28 mouse cellular contexts compared by ENCODE assay signal in genomic region chr2:83695345-83696247, GRCm38 (mm10). TPM values are rescaled to one million over a fixed set of nuclear protein-coding genes. Genes with fewer than 3 reads are reported as not detected.
DNase-seq lines count a peak whose midpoint lies in the region; ATAC-seq and TF ChIP-seq lines count a peak whose summit lies in the region.
"Had no signal": no experiment of that assay in that cellular context is flagged by ENCODE, and none has a peak within 500 bp of the region (broad histone marks: within the 10 kb centered on the region; RNA-seq: fewer than 3 reads in every experiment).

No protein-coding gene starts in this region.

- peak overlapping the region; percentile 34 to 54 (median 50) for H3K4me3 ChIP-seq in CH12.LX (replicated peaks in 1 of 3; ENCODE audit: low read depth in 2 of 3, low read length in 2 of 3, poor library complexity in 1 of 3)
- no peak overlapping the region for H3K4me3 ChIP-seq in kidney, embryonic 16.5 days (ENCODE audit: low read length)
- H3K4me3 ChIP-seq: embryonic facial prominence, embryonic 10.5 days; embryonic facial prominence, embryonic 13.5 days; erythroblast, embryonic 14.5 days; forebrain, embryonic 12.5 days; forebrain, embryonic 15.5 days; hindbrain, embryonic 10.5 days; hindbrain, embryonic 13.5 days had no signal

- no peaks in the 10 kb centered on the region for H3K27me3 ChIP-seq in CH12.LX (replicated peaks)
- no peaks in the 10 kb centered on the region for H3K27me3 ChIP-seq in kidney, embryonic 16.5 days (ENCODE audit: insufficient read depth, low read length)
- H3K27me3 ChIP-seq: embryonic facial prominence, embryonic 13.5 days; forebrain, embryonic 12.5 days; forebrain, embryonic 15.5 days; hindbrain, embryonic 13.5 days; Patski had no signal

- H3K9ac ChIP-seq in CH12.LX (ENCODE audit: insufficient read depth, low read depth), result peak overlapping the region; percentile 83
- H3K9ac ChIP-seq in kidney, embryonic 16.5 days (replicated peaks; ENCODE audit: low read length), result no peak overlapping the region
- H3K9ac ChIP-seq: embryonic facial prominence, embryonic 13.5 days; forebrain, embryonic 12.5 days; forebrain, embryonic 15.5 days; hindbrain, embryonic 13.5 days had no signal

- H3K79me2 ChIP-seq in CH12.LX (replicated peaks; ENCODE audit: control insufficient read depth, extremely low read depth, insufficient read depth, poor library complexity, severe bottlenecking), result no peaks in the 10 kb centered on the region

- peaks cover 13 to 49% of the 10 kb centered on the region in 2 experiments for H3K4me1 ChIP-seq in CH12.LX (ENCODE audit: control insufficient read depth in 1 of 2, insufficient read depth in 2 of 2)
- H3K4me1 ChIP-seq in kidney, embryonic 16.5 days (ENCODE audit: insufficient read depth, low read length), result peaks cover 11% of the 10 kb centered on the region
- H3K4me1 ChIP-seq: embryonic facial prominence, embryonic 13.5 days; forebrain, embryonic 15.5 days had no signal

- 74% methylated on average over 11 of the region's 11 CpGs for WGBS in kidney, embryonic 16.5 days

- TF ChIP-seq POLR2A in CH12.LX (IDR thresholded peaks at IDR 0.05; ENCODE audit: low read depth, low read length), result peak; percentile 36; the same call in 1 of the 2 replicates

- dilution Hi-C loops in CH12.LX (cut with MboI; ENCODE audit: extremely low pct_ligation_motif_present, extremely low pct_unique_long_range_greater_than_20kb, low sequenced_read_pairs), result no loop called here

- in situ Hi-C loops in CH12.LX (cut with MboI; ENCODE audit: low pct_ligation_motif_present, low pct_unique_long_range_greater_than_20kb, low sequenced_read_pairs), result no loop called here

- DNase-seq in CD4-positive, CD25-positive, alpha-beta regulatory T cell, adult 2 months (ENCODE audit: low read depth, low spot score), result peak; percentile 63
- DNase-seq in CH12.LX (ENCODE audit: extremely low read depth), result peak; percentile 53
- DNase-seq in kidney, postnatal 36 days, result no peak
- DNase-seq in adrenal gland, adult 8-10 months, result no peak
- DNase-seq: adrenal gland, postnatal 10 days; adrenal gland, postnatal 36 days; B cell, adult 2 months; cerebellum, adult 18-20 months; cerebellum, adult 9-10 months; cerebellum, postnatal 14 days; gastrocnemius, postnatal 10 days; gastrocnemius, postnatal 36 days; heart, postnatal 36 days; kidney, adult 2 months had no signal

- peaks cover 0 to 7% of the 10 kb centered on the region in 2 experiments for H3K36me3 ChIP-seq in CH12.LX (replicated peaks in 1 of 2; ENCODE audit: control insufficient read depth in 1 of 2, insufficient read depth in 1 of 2, low read length in 1 of 2)
- H3K36me3 ChIP-seq in kidney, embryonic 16.5 days (ENCODE audit: insufficient read depth, low read length), result no peaks in the 10 kb centered on the region
- H3K36me3 ChIP-seq: embryonic facial prominence, embryonic 10.5 days; embryonic facial prominence, embryonic 13.5 days; forebrain, embryonic 12.5 days; forebrain, embryonic 15.5 days; G1E; hindbrain, embryonic 10.5 days; hindbrain, embryonic 13.5 days had no signal

- no peak for TF ChIP-seq EP300 in CH12.LX (IDR thresholded peaks at IDR 0.05; ENCODE audit: low read length)

- TF ChIP-seq RAD21 in CH12.LX (IDR thresholded peaks at IDR 0.05; ENCODE audit: low read depth, low read length), result no peak

- no peaks in the 10 kb centered on the region for H3K9me3 ChIP-seq in CH12.LX (replicated peaks; ENCODE audit: low read length)
- H3K9me3 ChIP-seq in kidney, embryonic 16.5 days (ENCODE audit: low read length), result no peaks in the 10 kb centered on the region
- H3K9me3 ChIP-seq: embryonic facial prominence, embryonic 10.5 days; embryonic facial prominence, embryonic 13.5 days; forebrain, embryonic 12.5 days; forebrain, embryonic 15.5 days; G1E; hindbrain, embryonic 10.5 days; hindbrain, embryonic 13.5 days had no signal

- H3K27ac ChIP-seq in CH12.LX (ENCODE audit: insufficient read depth, low read depth), result peak overlapping the region; percentile 92
- no peak overlapping the region for H3K27ac ChIP-seq in kidney, embryonic 16.5 days (ENCODE audit: low read length)
- H3K27ac ChIP-seq: embryonic facial prominence, embryonic 10.5 days; embryonic facial prominence, embryonic 13.5 days; forebrain, embryonic 12.5 days; forebrain, embryonic 15.5 days; hindbrain, embryonic 10.5 days; hindbrain, embryonic 13.5 days had no signal

- H3K4me2 ChIP-seq in CH12.LX (ENCODE audit: insufficient read depth, low read depth, poor library complexity, severe bottlenecking), result peak overlapping the region; percentile 89
- H3K4me2 ChIP-seq in kidney, embryonic 16.5 days (replicated peaks; ENCODE audit: low read depth, low read length), result no peak overlapping the region
- H3K4me2 ChIP-seq: embryonic facial prominence, embryonic 13.5 days; forebrain, embryonic 12.5 days; forebrain, embryonic 15.5 days; heart, embryonic 11.5 days; hindbrain, embryonic 13.5 days had no signal

- TF ChIP-seq CTCF in CH12.LX (conservative IDR thresholded peaks at IDR 0.05 in 1 of 2, IDR thresholded peaks at IDR 0.05 in 1 of 2; ENCODE audit: low read depth in 2 of 2, low read length in 2 of 2), result no peak

- peak; percentile 77 for ATAC-seq in inflammation-experienced regulatory T-cells, adult 6 months
- no peak for ATAC-seq in kidney, embryonic 16.5 days (ENCODE audit: low FRiP score, low TSS enrichment)
- ATAC-seq: forebrain, embryonic 15.5 days; hindbrain, embryonic 16.5 days; intestine, postnatal 0 days; Patski had no signal

TF ChIP-seq in CH12.LX, 34 proteins besides CTCF, POLR2A, EP300 and RAD21 (continues in another document):
- TF ChIP-seq MEF2A (IDR thresholded peaks at IDR 0.05; ENCODE audit: borderline replicate concordance, low read depth, low read length) (peak; percentile 75; the same call in 1 of the 2 replicates), ETS1 (conservative IDR thresholded peaks at IDR 0.05; ENCODE audit: low read depth, low read length) (peak; percentile 53; the same call in 1 of the 2 replicates), MYC (IDR thresholded peaks at IDR 0.05; ENCODE audit: low read depth, low read length) (no peak), SMC3 (IDR thresholded peaks at IDR 0.05; ENCODE audit: low read depth, low read length) (no peak), TCF12 (IDR thresholded peaks at IDR 0.05; ENCODE audit: low read depth, low read length) (peak; percentile 37; the same call in 1 of the 2 replicates), JUND (conservative IDR thresholded peaks at IDR 0.05; ENCODE audit: low read depth, low read length) (no peak; the same call in 1 of the 2 replicates), CHD1 (IDR thresholded peaks at IDR 0.05; ENCODE audit: low read depth, low read length) (no peak), JUN (IDR thresholded peaks at IDR 0.05; ENCODE audit: insufficient read depth, low read depth, low read length) (peak; percentile 16; the same call in 1 of the 2 replicates), E2F4 (IDR thresholded peaks at IDR 0.05; ENCODE audit: insufficient replicate concordance, low read depth, low read length) (no peak), ZNF384 (IDR thresholded peaks at IDR 0.05; ENCODE audit: low read depth, low read length) (no peak), RCOR1 (conservative IDR thresholded peaks at IDR 0.05; ENCODE audit: low read depth, low read length) (no peak), USF2 (conservative IDR thresholded peaks at IDR 0.05; ENCODE audit: low read depth, low read length) (no peak), UBTF (IDR thresholded peaks at IDR 0.05; ENCODE audit: low read depth, low read length) (no peak), NELFE (IDR thresholded peaks at IDR 0.05; ENCODE audit: low read depth, low read length) (peak; percentile 47), KAT2A (IDR thresholded peaks at IDR 0.05; ENCODE audit: insufficient replicate concordance, low read length) (no peak), HCFC1 (IDR thresholded peaks at IDR 0.05; ENCODE audit: low read depth, low read length) (peak; percentile 33; the same call in 1 of the 2 replicates), MXI1 (IDR thresholded peaks at IDR 0.05; ENCODE audit: low read depth, low read length) (no peak), GABPA (IDR thresholded peaks at IDR 0.05; ENCODE audit: insufficient replicate concordance, low read depth, low read length) (no peak), ELF1 (IDR thresholded peaks at IDR 0.05; ENCODE audit: low read depth, low read length) (peak; percentile 72), ZC3H11A (IDR thresholded peaks at IDR 0.05; ENCODE audit: low read depth, low read length) (no peak), CHD2 (IDR thresholded peaks at IDR 0.05; ENCODE audit: low read length) (no peak; the same call in 1 of the 2 replicates), SIN3A (IDR thresholded peaks at IDR 0.05; ENCODE audit: low read length) (peak; percentile 10; the same call in 1 of the 2 replicates), ZMIZ1 (IDR thresholded peaks at IDR 0.05; ENCODE audit: low read depth, low read length) (no peak), PAX5 (IDR thresholded peaks at IDR 0.05; ENCODE audit: low read length) (no peak), NRF1 (IDR thresholded peaks at IDR 0.05; ENCODE audit: low read depth, low read length) (no peak), ZKSCAN1 (IDR thresholded peaks at IDR 0.05; ENCODE audit: borderline replicate concordance, low read depth, low read length) (no peak), USF1 (IDR thresholded peaks at IDR 0.05; ENCODE audit: low read depth, low read length) (no peak), MAZ (IDR thresholded peaks at IDR 0.05; ENCODE audit: low read depth, low read length) (no peak), TBP (conservative IDR thresholded peaks at IDR 0.05; ENCODE audit: low read depth, low read length) (0 out of 2 replicates have a peak, but pooled peaks have one; percentile 29), MAX (IDR thresholded peaks at IDR 0.05; ENCODE audit: low read length) (peak; percentile 24; the same call in 1 of the 2 replicates)

RNA-seq across cellular contexts. Expression of gene Itgav, which starts 28.6 kb away (rescaled TPM):
- total RNA-seq in CH12.LX (2012; rRNA removed), result 25.0 and 25.5 TPM in 2 replicates
- total RNA-seq in CH12.LX (2014; rRNA removed), result 16.2 and 16.7 TPM in 2 replicates
- 19.7 and 28.2 TPM in 2 replicates for polyA plus RNA-seq in CH12.LX (2012; ENCODE audit: insufficient read length, low read depth)
- polyA plus RNA-seq in inflammation-experienced regulatory T-cells, adult 6 months (2017; shearing (Covaris generic)), result 10 to 100 TPM; 63.4 to 80.2 (median 77.9) TPM
- polyA plus RNA-seq in kidney, embryonic 16.5 days (2015; fragmentation: Nextera tagmentation; extraction: Ambion mirVana), result 77.1 and 88.9 TPM in 2 replicates
- total RNA-seq in adrenal gland, adult 8-10 months (2022), result 100 to 1,000 TPM; 115 to 144 (median 126) TPM

RNA-seq across cellular contexts. Expression of gene Zc3h15, which starts 51.4 kb away (rescaled TPM):
- 172 and 176 TPM in 2 replicates for total RNA-seq in CH12.LX (2012; rRNA removed)
- 233 and 262 TPM in 2 replicates for total RNA-seq in CH12.LX (2014; rRNA removed)
- polyA plus RNA-seq in CH12.LX (2012; ENCODE audit: insufficient read length, low read depth), result 277 and 339 TPM in 2 replicates
- polyA plus RNA-seq in inflammation-experienced regulatory T-cells, adult 6 months (2017; shearing (Covaris generic)), result 100 to 1,000 TPM; 107 to 132 (median 120) TPM
- polyA plus RNA-seq in kidney, embryonic 16.5 days (2015; fragmentation: Nextera tagmentation; extraction: Ambion mirVana), result 120 and 146 TPM in 2 replicates
- total RNA-seq in adrenal gland, adult 8-10 months (2022), result 100 to 1,000 TPM in 2 of 4 experiments, 10 to 100 TPM in 2; 83.8 to 125 (median 98.6) TPM

Comparison
In these comparisons a context has a peak if more than half of its experiments do, and no peak if none do; other contexts are left out.
1. DNase-seq: peak in CD4-positive, CD25-positive, alpha-beta regulatory T cell, adult 2 months (single experiment) and CH12.LX (single experiment); none in kidney, postnatal 36 days (0 of 2) and adrenal gland, adult 8-10 months (single experiment).